ENCODE assay signal across 29 mouse cellular contexts in the genomic region with DNA sequence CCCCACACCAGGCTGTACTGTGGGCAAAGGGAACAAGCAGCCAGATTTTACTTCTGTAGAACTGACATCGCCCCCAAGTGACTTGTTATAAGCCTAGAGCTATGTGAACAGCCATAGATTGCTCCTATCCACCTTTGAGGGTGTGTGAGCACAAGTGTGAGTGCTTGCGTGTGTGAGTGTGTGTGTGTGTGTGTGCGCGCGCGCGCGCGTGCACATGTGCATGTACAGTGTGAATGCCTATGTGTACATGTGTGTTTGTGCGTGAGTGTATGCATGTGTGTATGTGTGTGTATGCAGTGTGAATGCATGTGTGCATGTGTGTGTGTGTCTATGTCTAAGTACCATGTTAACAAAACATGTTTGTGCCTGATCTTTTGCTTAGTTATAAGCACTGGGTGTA.
DNase-seq lines count a peak whose midpoint lies in the region; ATAC-seq lines count a peak whose summit lies in the region.
"Had no signal": no experiment of that assay in that cellular context is flagged by ENCODE, and none has a peak within 500 bp of the region (broad histone marks: within the 10 kb centered on the region; RNA-seq: fewer than 3 reads in every experiment).

No protein-coding gene starts in this region.

- no peaks in the 10 kb centered on the region for H3K27me3 ChIP-seq in midbrain, embryonic 13.5 days
- H3K27me3 ChIP-seq in midbrain, embryonic 11.5 days (ENCODE audit: control insufficient read depth, insufficient read depth, low read length), result no peaks in the 10 kb centered on the region
- no peaks in the 10 kb centered on the region for H3K27me3 ChIP-seq in hindbrain, embryonic 14.5 days (ENCODE audit: control insufficient read depth, insufficient read depth, low read length)
- H3K27me3 ChIP-seq in midbrain, embryonic 16.5 days (ENCODE audit: control insufficient read depth, insufficient read depth, low read depth, low read length), result no peaks in the 10 kb centered on the region
- H3K27me3 ChIP-seq: embryonic facial prominence, embryonic 12.5 days; heart, embryonic 13.5 days; kidney, embryonic 15.5 days; limb, embryonic 13.5 days; lung, embryonic 15.5 days; neural tube, embryonic 12.5 days had no signal

- WGBS in midbrain, embryonic 13.5 days, result 96% methylated on average over 10 of the region's 10 CpGs
- WGBS in midbrain, embryonic 11.5 days, result 96% methylated on average over 10 of the region's 10 CpGs
- WGBS in hindbrain, embryonic 14.5 days, result 97% methylated on average over 10 of the region's 10 CpGs
- WGBS in midbrain, embryonic 16.5 days, result 96% methylated on average over 10 of the region's 10 CpGs

- H3K4me1 ChIP-seq in midbrain, embryonic 13.5 days (replicated peaks), result peaks cover 30% of the 10 kb centered on the region
- no peaks in the 10 kb centered on the region for H3K4me1 ChIP-seq in midbrain, embryonic 11.5 days (ENCODE audit: control insufficient read depth, insufficient read depth, low read length)
- H3K4me1 ChIP-seq in hindbrain, embryonic 14.5 days (replicated peaks; ENCODE audit: control insufficient read depth, insufficient read depth, low read length), result no peaks in the 10 kb centered on the region
- H3K4me1 ChIP-seq in midbrain, embryonic 16.5 days (ENCODE audit: control insufficient read depth, insufficient read depth, low read length), result peaks cover 16% of the 10 kb centered on the region
- H3K4me1 ChIP-seq: kidney, embryonic 15.5 days; limb, embryonic 13.5 days; lung, embryonic 15.5 days had no signal

- H3K27ac ChIP-seq in midbrain, embryonic 13.5 days, result peak overlapping the region; percentile 67
- no peak overlapping the region for H3K27ac ChIP-seq in midbrain, embryonic 11.5 days (ENCODE audit: low read depth, low read length)
- H3K27ac ChIP-seq in hindbrain, embryonic 14.5 days, result peak overlapping the region; percentile 54; the same call in 1 of the 2 replicates
- no peak overlapping the region; the same call in 1 of the 2 replicates for H3K27ac ChIP-seq in midbrain, embryonic 16.5 days (ENCODE audit: low read length)
- H3K27ac ChIP-seq: embryonic facial prominence, embryonic 12.5 days; gastrocnemius, adult 2 months; heart, adult 2 months; heart, embryonic 13.5 days; kidney, embryonic 15.5 days; limb, embryonic 13.5 days; lung, embryonic 15.5 days; neural tube, embryonic 12.5 days had no signal

- no peak overlapping the region for H3K4me2 ChIP-seq in midbrain, embryonic 13.5 days (replicated peaks)
- no peak overlapping the region for H3K4me2 ChIP-seq in midbrain, embryonic 11.5 days
- no peak overlapping the region for H3K4me2 ChIP-seq in hindbrain, embryonic 14.5 days (replicated peaks)
- no peak overlapping the region for H3K4me2 ChIP-seq in midbrain, embryonic 16.5 days (ENCODE audit: low read length)
- H3K4me2 ChIP-seq: embryonic facial prominence, embryonic 12.5 days; heart, embryonic 13.5 days; kidney, embryonic 15.5 days; limb, embryonic 13.5 days; liver, embryonic 11.5 days; lung, embryonic 15.5 days; neural tube, embryonic 12.5 days had no signal

- ATAC-seq in midbrain, embryonic 13.5 days, result peak; percentile 63
- no peak for ATAC-seq in midbrain, embryonic 11.5 days (ENCODE audit: low FRiP score)
- ATAC-seq in hindbrain, embryonic 14.5 days (ENCODE audit: low FRiP score), result no peak
- ATAC-seq in midbrain, embryonic 16.5 days, result peak; percentile 32; the same call in 1 of the 2 replicates
- ATAC-seq: CD4-positive, CD25-positive, alpha-beta regulatory T cell, adult 4 months had no signal

- H3K9ac ChIP-seq in midbrain, embryonic 13.5 days (replicated peaks), result no peak overlapping the region
- no peak overlapping the region for H3K9ac ChIP-seq in midbrain, embryonic 11.5 days (ENCODE audit: low read length)
- H3K9ac ChIP-seq in hindbrain, embryonic 14.5 days, result no peak overlapping the region
- H3K9ac ChIP-seq in midbrain, embryonic 16.5 days (ENCODE audit: low read depth, low read length), result no peak overlapping the region
- H3K9ac ChIP-seq: embryonic facial prominence, embryonic 12.5 days; heart, embryonic 13.5 days; kidney, embryonic 15.5 days; limb, embryonic 13.5 days; lung, embryonic 15.5 days; neural tube, embryonic 12.5 days had no signal

- no peaks in the 10 kb centered on the region for H3K9me3 ChIP-seq in midbrain, embryonic 13.5 days
- no peaks in the 10 kb centered on the region for H3K9me3 ChIP-seq in midbrain, embryonic 11.5 days (ENCODE audit: control insufficient read depth, low read length)
- H3K9me3 ChIP-seq in hindbrain, embryonic 14.5 days (ENCODE audit: control insufficient read depth, low read length), result no peaks in the 10 kb centered on the region
- no peaks in the 10 kb centered on the region for H3K9me3 ChIP-seq in midbrain, embryonic 16.5 days (replicated peaks; ENCODE audit: control insufficient read depth, low read length, poor library complexity, severe bottlenecking)
- H3K9me3 ChIP-seq: embryonic facial prominence, embryonic 12.5 days; kidney, embryonic 15.5 days; limb, embryonic 13.5 days; lung, embryonic 15.5 days; neural tube, embryonic 12.5 days had no signal

- DNase-seq in heart, adult 11 months, result peak; percentile 50
- no peak for DNase-seq in heart, adult 8-10 months (ENCODE audit: low spot score)
- DNase-seq in midbrain, embryonic 11.5 days (ENCODE audit: low spot score, missing footprints), result no peak
- no peak for DNase-seq in hindbrain, embryonic 14.5 days (ENCODE audit: low spot score)
- no peak for DNase-seq in spleen, postnatal 10 days (ENCODE audit: low spot score in 2 of 2)
- DNase-seq in cerebellum, postnatal 4 days (ENCODE audit: low spot score in 2 of 2), result no peak
- DNase-seq: adrenal gland, postnatal 25 days; cerebellum, adult 8-10 months; cerebellum, postnatal 25 days; gastrocnemius, adult 2 months; gastrocnemius, postnatal 36 days; heart, adult 2 months; heart, postnatal 10 days; kidney, adult 18-20 months; kidney, postnatal 25 days; lung, postnatal 36 days; right cerebral cortex, postnatal 4 days; thymus, adult 2 months; thymus, postnatal 36 days had no signal

- no peak overlapping the region for H3K4me3 ChIP-seq in midbrain, embryonic 13.5 days (replicated peaks)
- H3K4me3 ChIP-seq in midbrain, embryonic 11.5 days (ENCODE audit: low read depth, low read length), result no peak overlapping the region
- no peak overlapping the region for H3K4me3 ChIP-seq in hindbrain, embryonic 14.5 days (replicated peaks; ENCODE audit: low read length)
- H3K4me3 ChIP-seq in midbrain, embryonic 16.5 days (ENCODE audit: low read depth, low read length), result no peak overlapping the region
- H3K4me3 ChIP-seq: embryonic facial prominence, embryonic 12.5 days; gastrocnemius, adult 2 months; heart, adult 2 months; heart, embryonic 13.5 days; kidney, embryonic 15.5 days; limb, embryonic 13.5 days; lung, embryonic 15.5 days; neural tube, embryonic 12.5 days had no signal

- peaks cover 33% of the 10 kb centered on the region for H3K36me3 ChIP-seq in midbrain, embryonic 13.5 days
- H3K36me3 ChIP-seq in midbrain, embryonic 11.5 days (ENCODE audit: control insufficient read depth, insufficient read depth, low read length), result peaks cover 2% of the 10 kb centered on the region; the same call in 1 of the 2 replicates
- H3K36me3 ChIP-seq in hindbrain, embryonic 14.5 days (replicated peaks; ENCODE audit: control insufficient read depth, insufficient read depth), result peaks cover 40% of the 10 kb centered on the region
- H3K36me3 ChIP-seq in midbrain, embryonic 16.5 days (ENCODE audit: control insufficient read depth, insufficient read depth, low read length), result peaks cover 14% of the 10 kb centered on the region
- H3K36me3 ChIP-seq: embryonic facial prominence, embryonic 12.5 days; kidney, embryonic 15.5 days; limb, embryonic 13.5 days; lung, embryonic 15.5 days had no signal

Comparison
In these comparisons a context has a peak if more than half of its experiments do, and no peak if none do; other contexts are left out.
1. ATAC-seq: peak in midbrain, embryonic 13.5 days (single experiment) and midbrain, embryonic 16.5 days (single experiment); none in midbrain, embryonic 11.5 days (single experiment) and hindbrain, embryonic 14.5 days (single experiment).
2. H3K27ac ChIP-seq: peak in midbrain, embryonic 13.5 days (single experiment) and hindbrain, embryonic 14.5 days (single experiment); none in midbrain, embryonic 11.5 days (single experiment) and midbrain, embryonic 16.5 days (single experiment).